Comparison of ENCODE assay signal across 9 mouse cellular contexts in the genomic region with DNA sequence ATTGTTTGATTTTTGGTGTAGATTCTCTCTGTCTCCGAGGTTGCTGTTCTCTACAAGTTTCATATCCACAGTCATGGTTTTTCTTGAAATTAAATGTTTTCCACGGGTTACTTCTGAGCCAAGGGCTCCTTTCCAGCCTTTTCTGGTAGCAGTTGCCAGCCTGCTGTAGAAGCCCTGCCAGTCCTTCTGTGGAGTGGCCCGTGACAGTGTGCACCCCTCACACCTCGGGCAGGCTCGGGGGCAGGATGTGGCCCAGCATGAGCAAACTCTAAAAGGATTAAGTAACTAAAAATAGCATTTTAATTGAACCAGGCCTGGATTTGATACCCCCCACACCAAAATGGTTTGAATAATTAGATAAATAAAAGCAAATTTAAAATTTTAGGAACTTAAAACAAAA.
"Had no signal": no experiment of that assay in that cellular context is flagged by ENCODE, and none has a peak within 500 bp of the region (broad histone marks: within the 10 kb centered on the region; RNA-seq: fewer than 3 reads in every experiment).

No protein-coding gene starts in this region.

- H3K27ac ChIP-seq: kidney, embryonic 15.5 days; liver, embryonic 15.5 days; midbrain, embryonic 13.5 days; neural tube, embryonic 12.5 days had no signal

- H3K4me3 ChIP-seq: kidney, embryonic 15.5 days; liver, embryonic 15.5 days; midbrain, embryonic 13.5 days; neural tube, embryonic 12.5 days had no signal

- H3K27me3 ChIP-seq: kidney, embryonic 15.5 days; liver, embryonic 15.5 days; midbrain, embryonic 13.5 days; neural tube, embryonic 12.5 days had no signal

- DNase-seq: kidney, adult 2 months; kidney, postnatal 14 days; lung, adult 2 months; lung, postnatal 36 days; spleen, adult 18-20 months had no signal
